Comparison of ENCODE assay signal across 9 mouse cellular contexts in the genomic region with DNA sequence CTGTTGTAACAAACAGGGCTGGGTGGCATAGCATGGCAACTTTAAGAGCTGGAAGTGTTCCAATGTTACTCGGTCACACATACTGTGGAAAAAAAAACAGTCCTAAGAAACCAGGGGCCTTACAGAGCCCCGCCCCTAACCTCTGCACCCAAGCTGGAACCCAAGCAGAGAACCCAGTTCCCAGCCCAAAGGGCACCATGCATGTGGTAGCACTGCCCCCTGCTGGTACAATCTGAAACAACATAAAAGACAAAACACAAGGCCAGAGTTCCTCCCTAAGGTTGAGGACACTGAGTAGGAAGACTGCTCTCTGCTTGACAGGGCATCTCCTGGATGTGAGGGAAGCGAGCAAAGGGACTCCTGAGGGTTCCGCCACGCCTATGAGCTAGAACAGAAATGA. TPM values are rescaled to one million over a fixed set of nuclear protein-coding genes. Genes with fewer than 3 reads are reported as not detected.
DNase-seq lines count a peak whose midpoint lies in the region; ATAC-seq lines count a peak whose summit lies in the region.
"Had no signal": no experiment of that assay in that cellular context is flagged by ENCODE, and none has a peak within 500 bp of the region (broad histone marks: within the 10 kb centered on the region; RNA-seq: fewer than 3 reads in every experiment).

No protein-coding gene starts in this region.

- peak; percentile 57 for DNase-seq in kidney, adult 18-20 months
- peak; percentile 68 for DNase-seq in MN1 (ENCODE audit: low spot score)
- DNase-seq in cerebellum, adult 9-10 months = peak; percentile 50
- DNase-seq in gastrocnemius, postnatal 4 days (ENCODE audit: low spot score in 2 of 2) = peak; percentile 38 to 39
- DNase-seq in layer of hippocampus, adult 18-20 months (ENCODE audit: low spot score in 2 of 2) = peak; percentile 43 to 78
- DNase-seq in lung, postnatal 14 days = peak; percentile 71
- peak; percentile 38 for DNase-seq in testis, postnatal 14 days (ENCODE audit: low spot score)

- H3K4me3 ChIP-seq in kidney, embryonic 14.5 days (ENCODE audit: low read length) = no peak overlapping the region
- H3K4me3 ChIP-seq: embryonic facial prominence, embryonic 13.5 days had no signal

- H3K27me3 ChIP-seq in kidney, embryonic 14.5 days (ENCODE audit: control insufficient read depth, insufficient read depth, low read length) = 0 out of 2 replicates have a peak, but pooled peaks cover 4% of the 10 kb centered on the region

- ATAC-seq in kidney, embryonic 14.5 days (ENCODE audit: low FRiP score, low TSS enrichment) = no peak

- H3K4me1 ChIP-seq in kidney, embryonic 14.5 days (ENCODE audit: control insufficient read depth, insufficient read depth, low read length) = no peaks in the 10 kb centered on the region
- H3K4me1 ChIP-seq: embryonic facial prominence, embryonic 13.5 days had no signal

- H3K4me2 ChIP-seq in kidney, embryonic 14.5 days (replicated peaks; ENCODE audit: low read depth, low read length) = no peak overlapping the region
- H3K4me2 ChIP-seq: embryonic facial prominence, embryonic 13.5 days had no signal

- no peak overlapping the region for H3K27ac ChIP-seq in kidney, embryonic 14.5 days (ENCODE audit: low read depth, low read length)
- H3K27ac ChIP-seq: embryonic facial prominence, embryonic 13.5 days had no signal

- WGBS in kidney, embryonic 14.5 days = 20% methylated on average over 5 of the region's 5 CpGs

- no peaks in the 10 kb centered on the region for H3K9me3 ChIP-seq in kidney, embryonic 14.5 days (ENCODE audit: control insufficient read depth, low read length)
- H3K9me3 ChIP-seq: embryonic facial prominence, embryonic 13.5 days had no signal

- H3K9ac ChIP-seq in kidney, embryonic 14.5 days (ENCODE audit: low read depth, low read length) = no peak overlapping the region
- H3K9ac ChIP-seq: embryonic facial prominence, embryonic 13.5 days had no signal

- H3K36me3 ChIP-seq in kidney, embryonic 14.5 days (ENCODE audit: control insufficient read depth, insufficient read depth, low read length) = no peaks in the 10 kb centered on the region
- H3K36me3 ChIP-seq: embryonic facial prominence, embryonic 13.5 days had no signal

RNA-seq across cellular contexts. Expression of a gene that starts 14.9 kb away (rescaled TPM):
- polyA plus RNA-seq in kidney, embryonic 14.5 days (2014; fragmentation: Nextera tagmentation; extraction: Ambion mirVana) = 1.5 and 2.1 TPM in 2 replicates
- total RNA-seq in gastrocnemius, postnatal 4 days (2021) = 10 to 100 TPM in 1 of 2 experiments, 1 to 10 TPM in 1; 9.6 to 13.8 TPM
- under 1 TPM in 1 of 2 experiments, not detected in 1; 0.41 TPM for total RNA-seq in layer of hippocampus, adult 18-20 months (2021)

Comparison
In these comparisons a context has a peak if more than half of its experiments do, and no peak if none do; other contexts are left out.
1. RNA of a gene that starts 14.9 kb away (total RNA-seq): 9.6 to 13.8 TPM in gastrocnemius, postnatal 4 days; 0.41 TPM in layer of hippocampus, adult 18-20 months; every median in the first group is over 4 times any median in the second.
2. Peak in every context shown above with its lines, with median percentiles within 50 percentile points of each other: DNase-seq.